Mouse (Mus musculus): ENCODE results near the gene Mtmr3.

Gene Mtmr3

GRCm38 (mm10) chr11:4518981-4519380 is 75.7 kb downstream of the Mtmr3 start:
- DNase-seq (ENCODE audit: low spot score): no peak

DNA sequence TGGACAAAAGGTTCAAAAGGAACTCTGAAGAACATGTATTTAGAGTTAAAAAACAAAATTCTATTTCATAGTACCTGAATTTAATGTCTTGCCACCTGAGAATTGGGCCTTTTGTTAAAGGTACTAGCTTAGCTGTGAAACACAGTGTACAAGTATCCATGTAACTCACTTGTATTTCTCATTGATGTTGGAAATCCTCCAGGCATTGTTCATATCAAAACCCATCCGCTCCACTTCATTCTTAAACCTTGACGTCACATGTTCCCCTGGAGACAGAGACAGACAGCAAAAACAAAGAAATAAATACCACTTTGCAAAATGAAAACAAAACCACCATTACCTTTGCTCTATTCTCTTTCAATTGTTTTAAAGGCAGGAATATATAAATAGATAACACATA is 87.2 kb downstream of the Mtmr3 start:
- DNase-seq (ENCODE audit: low spot score): no peak

DNA sequence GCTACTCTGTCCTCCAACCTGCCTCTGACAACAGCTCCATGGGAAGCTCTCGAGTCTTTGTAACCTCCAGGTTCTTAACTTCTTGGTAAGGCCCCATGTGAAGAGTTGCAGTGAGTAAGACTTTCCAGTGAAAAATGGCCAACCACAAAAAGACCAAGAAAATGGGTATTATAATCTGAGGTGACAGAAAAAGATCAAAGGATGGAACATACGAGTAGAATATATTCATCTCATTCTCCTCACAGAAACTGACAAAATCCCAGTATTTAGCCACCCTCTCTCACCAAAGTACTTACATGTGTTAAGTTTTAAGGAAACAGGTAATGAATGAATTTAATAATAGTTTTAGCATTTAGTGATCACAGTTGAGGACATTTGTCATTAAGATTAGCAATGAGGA is 88.2 kb downstream of the Mtmr3 start:
- DNase-seq (ENCODE audit: low spot score): no peak

DNA sequence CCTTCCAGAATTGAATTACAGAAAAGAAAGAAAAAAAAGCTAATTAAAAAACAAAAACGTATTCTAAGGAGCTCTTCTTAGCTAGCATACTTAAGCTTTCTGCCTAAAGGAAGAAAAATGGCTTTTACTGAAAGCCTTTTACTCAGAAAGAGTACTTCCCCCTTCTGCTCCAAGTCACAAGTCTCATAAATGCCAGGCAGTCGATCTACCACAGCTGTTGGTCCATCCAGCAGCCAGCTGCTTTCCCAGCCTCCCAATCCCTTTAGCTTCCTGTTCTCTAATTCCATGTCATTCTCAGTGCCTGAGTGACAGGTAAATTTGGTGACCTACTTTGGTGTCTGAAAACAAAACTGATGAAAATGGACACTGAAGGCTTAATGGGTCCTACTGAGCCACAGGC is 92.5 kb downstream of the Mtmr3 start:
- DNase-seq (ENCODE audit: low spot score): no peak

GRCm38 (mm10) chr11:4500826-4501225 is 93.8 kb downstream of the Mtmr3 start:
- peak; percentile 52 for DNase-seq (ENCODE audit: low spot score)

DNA sequence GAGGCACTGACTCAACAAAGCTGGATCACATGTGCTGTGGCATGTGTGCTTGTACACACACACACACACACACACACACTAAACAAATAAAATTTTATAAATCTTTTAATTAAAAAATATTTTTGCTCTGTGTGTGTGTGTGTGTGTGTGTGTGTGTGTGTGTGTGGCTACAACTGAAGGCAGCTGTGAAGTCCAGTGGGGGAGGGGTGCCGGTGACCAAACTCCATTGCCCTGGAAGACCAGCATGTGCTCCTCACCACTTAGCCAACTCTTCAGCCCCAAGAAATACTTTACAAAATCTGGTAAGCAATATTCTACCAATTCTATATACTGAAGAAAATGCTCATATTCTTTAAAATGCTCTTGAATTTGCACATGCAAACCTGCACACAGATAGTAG is 94.4 kb downstream of the Mtmr3 start:
- DNase-seq (ENCODE audit: low spot score): no peak

- no peak for DNase-seq (ENCODE audit: low spot score)
These were observed 95.2 kb downstream of the Mtmr3 start for GRCm38 (mm10) chr11:4499456-4499855.

- no peak for DNase-seq (ENCODE audit: low spot score)
These were observed 95.9 kb downstream of the Mtmr3 start for GRCm38 (mm10) chr11:4498774-4499173.

GRCm38 (mm10) chr11:4497501-4498118 is 97.1 kb downstream of the Mtmr3 start:
- no peak for DNase-seq (ENCODE audit: low spot score)

- no peak for DNase-seq (ENCODE audit: low spot score)
These were observed 99.6 kb downstream of the Mtmr3 start for GRCm38 (mm10) chr11:4495021-4495540.

- no peak for DNase-seq (ENCODE audit: low spot score)
These were observed 105.5 kb downstream of the Mtmr3 start for GRCm38 (mm10) chr11:4489207-4489606.

DNA sequence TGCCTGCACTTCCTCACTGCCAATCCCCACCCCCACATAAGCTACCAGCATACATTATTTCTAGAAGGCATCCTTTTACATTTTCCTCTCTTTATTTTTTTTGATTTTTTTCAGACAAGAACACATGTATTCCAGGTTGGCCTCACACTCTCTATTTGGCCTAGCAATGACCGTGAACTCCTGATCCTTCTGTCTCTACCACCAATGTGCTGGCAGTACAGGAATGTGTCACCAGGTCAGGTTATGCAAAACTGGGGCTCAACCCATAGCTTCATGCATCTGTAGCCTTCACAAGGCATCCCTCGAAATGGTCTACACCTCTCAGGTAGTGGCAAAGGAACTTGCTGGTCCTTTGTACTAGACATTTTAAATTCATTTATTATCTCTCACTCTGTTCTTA is 105.9 kb downstream of the Mtmr3 start:
- no peak for DNase-seq (ENCODE audit: low spot score)

- DNase-seq (ENCODE audit: low spot score): no peak
These were observed 106.3 kb downstream of the Mtmr3 start for GRCm38 (mm10) chr11:4488367-4488766.

DNA sequence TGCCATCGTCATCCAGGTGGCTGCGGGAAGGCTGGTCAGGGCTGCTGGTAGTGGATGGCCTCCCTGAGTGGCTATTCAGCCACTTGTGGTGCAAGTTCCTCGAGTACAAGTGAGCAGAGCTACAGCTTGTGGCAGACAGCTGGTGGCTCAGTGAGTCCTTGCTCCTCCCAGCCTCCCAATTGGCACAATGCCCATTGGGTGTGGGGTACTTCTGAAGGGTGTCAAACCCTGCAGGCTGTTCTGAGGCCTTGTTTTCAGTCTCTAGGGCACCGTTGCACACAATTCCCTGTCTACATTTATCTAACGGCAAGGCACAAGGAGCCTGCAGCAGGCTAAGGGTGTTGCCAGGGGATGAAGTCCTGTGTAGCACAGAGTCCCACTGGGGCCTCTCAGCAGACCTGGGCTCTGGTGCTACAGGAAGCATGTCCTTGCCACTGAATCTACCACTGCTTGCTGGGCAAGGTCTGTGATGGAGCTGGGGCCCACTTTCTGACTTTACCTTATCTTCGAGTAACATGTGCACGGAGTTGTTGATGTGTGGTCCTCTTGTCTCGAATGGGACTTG is 107.2 kb downstream of the Mtmr3 start:
- DNase-seq (ENCODE audit: low spot score): peak; percentile 80

DNA sequence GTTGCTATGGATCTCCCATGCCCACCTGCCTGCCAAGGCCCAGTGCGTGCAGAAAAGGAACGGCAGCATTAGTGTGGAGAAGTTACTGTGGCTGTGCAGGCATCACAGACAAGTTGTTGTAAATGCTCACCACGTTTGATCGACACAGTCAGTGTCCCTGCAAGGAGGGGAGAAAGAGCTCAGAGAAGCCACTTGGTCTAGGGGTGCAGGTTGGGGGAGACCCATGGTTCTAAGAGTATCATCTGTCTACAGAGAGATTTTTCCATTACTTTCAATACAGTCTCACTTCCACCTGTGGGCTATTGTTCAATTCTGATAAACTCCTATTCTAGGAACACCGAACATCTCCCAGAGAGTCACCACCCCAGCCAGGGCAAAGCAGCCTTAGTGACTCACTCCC is 110.1 kb downstream of the Mtmr3 start:
- DNase-seq (ENCODE audit: low spot score): no peak

- no peak for DNase-seq (ENCODE audit: low spot score)
These were observed 112.0 kb downstream of the Mtmr3 start for GRCm38 (mm10) chr11:4482641-4483040.

DNA sequence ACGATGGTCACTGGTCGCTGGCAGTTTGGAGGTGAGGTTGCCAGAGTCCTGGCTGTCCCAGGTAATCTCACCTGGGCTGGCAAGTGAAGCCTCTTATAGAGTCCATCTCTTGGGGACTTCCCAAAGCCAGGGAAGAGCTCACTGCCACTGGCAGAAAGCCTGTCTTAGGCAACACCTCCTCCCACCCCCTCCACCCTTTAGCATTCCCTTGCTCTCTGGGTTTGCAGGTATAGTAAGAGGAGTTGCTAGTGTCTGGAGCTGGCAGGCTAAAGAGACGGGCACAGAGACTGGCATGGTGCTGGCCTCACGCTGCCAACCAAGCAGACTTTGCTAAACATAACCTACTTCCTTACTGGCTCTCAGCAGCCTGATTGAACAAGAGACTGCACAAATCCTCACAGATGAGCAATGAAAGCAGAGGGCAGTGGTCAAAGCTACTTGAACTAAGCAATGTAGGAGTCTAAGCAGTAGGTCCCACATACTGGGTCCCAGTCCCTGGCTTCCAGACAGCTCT is 118.4 kb downstream of the Mtmr3 start:
- DNase-seq (ENCODE audit: low spot score): no peak

GRCm38 (mm10) chr11:4472464-4473179 is 122.0 kb downstream of the Mtmr3 start:
- DNase-seq (ENCODE audit: low spot score): no peak

GRCm38 (mm10) chr11:4471734-4472133 is 122.9 kb downstream of the Mtmr3 start:
- no peak for DNase-seq (ENCODE audit: low spot score)

DNA sequence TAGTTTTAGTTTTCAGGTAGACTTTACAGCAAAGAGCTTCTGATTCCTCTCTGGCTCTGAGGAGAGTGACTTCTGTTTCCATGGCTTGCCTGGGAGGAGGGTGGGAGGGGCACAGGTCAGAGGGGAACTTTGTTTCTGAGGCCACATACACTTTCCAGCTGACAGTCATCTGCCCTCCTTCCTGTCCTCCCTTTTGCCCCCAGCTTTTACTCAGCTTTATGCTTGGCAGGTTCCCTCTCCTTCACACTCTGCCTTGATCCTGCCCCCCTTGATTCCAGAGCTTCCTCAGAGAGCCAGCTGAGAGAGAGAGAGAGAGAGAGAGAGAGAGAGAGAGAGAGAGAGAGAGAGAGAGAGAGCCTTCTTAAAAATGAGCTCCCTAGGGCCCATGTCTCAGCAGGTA is 123.4 kb downstream of the Mtmr3 start:
- no peak for DNase-seq (ENCODE audit: low spot score)

DNA sequence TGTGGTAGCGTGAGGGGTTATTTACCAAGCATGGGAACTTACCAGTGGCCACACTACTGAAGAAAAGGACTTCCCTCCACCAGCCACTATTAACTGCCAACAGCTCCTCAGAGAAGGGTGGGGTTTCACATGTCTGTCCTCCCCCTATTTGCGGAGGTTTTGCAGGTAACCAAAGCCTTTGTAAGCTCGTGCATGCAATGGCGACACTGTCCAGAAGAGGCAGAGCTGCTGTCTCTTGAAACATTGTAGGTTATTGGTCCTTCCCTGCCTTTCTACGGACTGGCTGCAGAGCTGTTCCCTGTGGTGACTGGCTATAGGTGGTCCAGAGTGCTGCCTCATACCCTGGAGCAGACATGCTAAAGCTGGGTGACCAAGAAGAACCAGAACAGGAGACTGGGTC is 125.6 kb downstream of the Mtmr3 start:
- DNase-seq (ENCODE audit: low spot score): no peak

GRCm38 (mm10) chr11:4467436-4467835 is 127.2 kb downstream of the Mtmr3 start:
- no peak for DNase-seq (ENCODE audit: low spot score)

DNA sequence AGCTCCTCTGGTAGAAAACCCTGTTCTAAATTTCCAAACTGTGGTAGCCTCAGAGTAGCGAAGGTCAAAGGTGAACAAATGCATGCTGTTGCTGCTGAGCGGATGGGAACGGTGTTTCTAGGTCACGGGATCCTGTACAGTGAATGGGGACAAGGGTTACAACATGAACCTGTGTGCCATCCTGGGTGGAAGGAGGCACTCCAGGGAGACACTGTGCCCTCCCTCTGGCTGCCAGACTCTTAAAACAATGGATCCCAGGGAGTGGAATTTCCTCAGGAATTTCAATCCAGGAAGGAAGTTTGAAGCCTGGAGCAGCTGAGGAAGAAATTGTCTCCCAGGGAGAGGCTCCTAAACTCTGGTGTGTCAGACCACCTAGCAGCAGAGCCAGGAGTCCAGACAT is 128.5 kb downstream of the Mtmr3 start:
- DNase-seq (ENCODE audit: low spot score): no peak
